ENCODE assay signal across 8 mouse cellular contexts in genomic region chr4:133217641-133218040, GRCm38 (mm10). TPM values are rescaled to one million over a fixed set of nuclear protein-coding genes. Genes with fewer than 3 reads are reported as not detected.
DNase-seq lines count a peak whose midpoint lies in the region; ATAC-seq lines count a peak whose summit lies in the region.

No protein-coding gene starts in this region.

- H3K27me3 ChIP-seq in heart, embryonic 10.5 days (ENCODE audit: insufficient read depth, poor library complexity, severe bottlenecking) = peaks cover 77% of the 10 kb centered on the region

- H3K4me1 ChIP-seq in heart, embryonic 10.5 days = peaks cover 25% of the 10 kb centered on the region

- intact Hi-C loops in heart, postnatal 10 days (cut with DNase I) = loop anchor here (1.0 to 2.0 kb wide), 2 partner anchors 34 to 79 kb away; no protein-coding TSS in a partner anchor

- H3K4me3 ChIP-seq in heart, embryonic 10.5 days = no peak overlapping the region

- WGBS in heart, embryonic 10.5 days = 1% methylated on average over 5 of the region's 5 CpGs

- H3K27ac ChIP-seq in heart, embryonic 10.5 days = no peak overlapping the region

- no peaks in the 10 kb centered on the region for H3K36me3 ChIP-seq in heart, embryonic 10.5 days

- ATAC-seq in monocyte, adult 5-6 weeks (replicated peaks; ENCODE audit: insufficient number of reproducible peaks, low FRiP score, low TSS enrichment, poor library complexity, severe bottlenecking) = 0 out of 2 replicates have a peak, but pooled peaks have one; percentile 38

- DNase-seq in heart, postnatal 10 days = peak; percentile 61 to 74
- DNase-seq in heart, embryonic 10.5 days (ENCODE audit: low spot score) = no peak
- DNase-seq in A20 (ENCODE audit: low read depth, low spot score) = peak; percentile 74
- peak; percentile 65 for DNase-seq in T-cell, adult 2 months (ENCODE audit: low spot score)
- DNase-seq in embryo, embryonic 10.5 days (ENCODE audit: low spot score) = peak; percentile 87
- peak; percentile 75 for DNase-seq in kidney, postnatal 14 days
- peak; percentile 81 for DNase-seq in thymus, postnatal 14 days

- H3K9me3 ChIP-seq in heart, embryonic 10.5 days = no peaks in the 10 kb centered on the region

RNA-seq across cellular contexts. Expression of gene Gpr3, which starts 5.3 kb away (rescaled TPM):
- under 1 TPM in 1 of 2 experiments, not detected in 1; 0.12 TPM for total RNA-seq in heart, postnatal 10 days (2021)
- 0.09 and 0.18 TPM in 2 replicates for polyA plus RNA-seq in heart, embryonic 10.5 days (2016; fragmentation: Nextera tagmentation; extraction: Ambion mirVana)
- not detected in 3 replicates for total RNA-seq in monocyte, adult 5-6 weeks (2017)

RNA-seq across cellular contexts. Expression of gene Cd164l2, which starts 5.7 kb away (rescaled TPM):
- total RNA-seq in heart, postnatal 10 days (2021) = not detected
- 0.39 and 1.3 TPM in 2 replicates for polyA plus RNA-seq in heart, embryonic 10.5 days (2016; fragmentation: Nextera tagmentation; extraction: Ambion mirVana)
- not detected in 3 replicates for total RNA-seq in monocyte, adult 5-6 weeks (2017)

RNA-seq across cellular contexts. Expression of gene Map3k6, which starts 23.0 kb away (rescaled TPM):
- 10 to 100 TPM in 1 of 2 experiments, 1 to 10 TPM in 1; 8.2 to 30.7 TPM for total RNA-seq in heart, postnatal 10 days (2021)
- 2.5 and 3.4 TPM in 2 replicates for polyA plus RNA-seq in heart, embryonic 10.5 days (2016; fragmentation: Nextera tagmentation; extraction: Ambion mirVana)
- 0.87 to 12.3 TPM (median 3.8 TPM) in 3 replicates for total RNA-seq in monocyte, adult 5-6 weeks (2017)

RNA-seq across cellular contexts. Expression of gene Sytl1, which starts 45.3 kb away (rescaled TPM):
- total RNA-seq in heart, postnatal 10 days (2021) = 1 to 10 TPM in 1 of 2 experiments, under 1 TPM in 1; 0.74 to 1.5 TPM
- 0.28 and 0.60 TPM in 2 replicates for polyA plus RNA-seq in heart, embryonic 10.5 days (2016; fragmentation: Nextera tagmentation; extraction: Ambion mirVana)
- total RNA-seq in monocyte, adult 5-6 weeks (2017) = 1.4 to 7.1 TPM (median 4.4 TPM) in 3 replicates

RNA-seq across cellular contexts. Expression of gene Tmem222, which starts 60.0 kb away (rescaled TPM):
- total RNA-seq in heart, postnatal 10 days (2021) = 10 to 100 TPM; 28.7 to 31.7 TPM
- polyA plus RNA-seq in heart, embryonic 10.5 days (2016; fragmentation: Nextera tagmentation; extraction: Ambion mirVana) = 66.8 and 75.2 TPM in 2 replicates
- total RNA-seq in monocyte, adult 5-6 weeks (2017) = 13.8 to 25.7 TPM (median 19.1 TPM) in 3 replicates
